Mouse (Mus musculus) G1E (cell line): Measurements from ENCODE around the gene Cdx2.

ENCODE experiments used
- CTCF ChIP-seq: IDR thresholded peaks from 2 replicates; pipeline ENCODE4 v1.5.1; 2012; ENCODE audit warnings: low read depth, low read length, inconsistent platforms, mixed read lengths
- GATA1 ChIP-seq: IDR thresholded peaks from 2 replicates; pipeline ENCODE4 v1.6.1; 2012; ENCODE audit warnings: borderline replicate concordance, low read length, inconsistent platforms, mixed read lengths

GRCm38 (mm10) chr5:147307398-147307785 lies 322 bp upstream of the Cdx2 start:
- TF ChIP-seq CTCF (no peak), GATA1 (no peak)
